Mouse (Mus musculus) midbrain, embryonic 15.5 days (tissue): ENCODE measurements at regions not wholly inside any gene's neighbourhood (a gene's known extent, or its start where the extent isn't known, plus 50 kb on each side); places are given as distances from the start of the nearest gene placed in this dataset.
A peak's percentile ranks its signal among the peaks of the same experiment; 100 is the strongest.
"Not testable (repeated sequence)": the region's sequence is repeated elsewhere in the genome, so short reads cannot be mapped to it uniquely, and the experiment has no call there.

Source experiments
- ATAC-seq: fragments of 200-750 bp; cut with Nextera tagmentation; replicated peaks from 2 replicates; pipeline ENCODE4 v1.8.0; 2017; ENCODE audit warnings: moderate TSS enrichment
- H3K27ac ChIP-seq: fragments of 300-500 bp; sonication (generic); 2 replicates; pipeline ENCODE4 v1.5.1; 2015; ENCODE audit warnings: mild to moderate bottlenecking, inconsistent platforms
- H3K27me3 ChIP-seq: fragments of 300-500 bp; sonication (generic); replicated peaks from 2 replicates; pipeline ENCODE4 v1.6.1; 2015; ENCODE audit warnings: inconsistent platforms
- H3K36me3 ChIP-seq: fragments of 300-500 bp; sonication (generic); replicated peaks from 2 replicates; pipeline ENCODE4 v1.6.1; 2015; ENCODE audit warnings: inconsistent platforms
- H3K4me1 ChIP-seq: fragments of 300-500 bp; sonication (generic); 2 replicates; pipeline ENCODE4 v1.6.1; 2015; ENCODE audit warnings: inconsistent platforms
- H3K4me2 ChIP-seq: fragments of 300-500 bp; sonication (generic); 2 replicates; pipeline ENCODE4 v1.6.1; 2015; ENCODE audit warnings: inconsistent platforms, mild to moderate bottlenecking, moderate library complexity
- H3K4me3 ChIP-seq: fragments of 300-500 bp; sonication (generic); 2 replicates; pipeline ENCODE4 v1.5.1; 2015; ENCODE audit warnings: mild to moderate bottlenecking, inconsistent platforms
- H3K9ac ChIP-seq: fragments of 300-500 bp; sonication (generic); 2 replicates; pipeline ENCODE4 v1.6.1; 2015; ENCODE audit warnings: mild to moderate bottlenecking, inconsistent platforms
- H3K9me3 ChIP-seq: fragments of 300-500 bp; sonication (generic); 2 replicates; pipeline ENCODE4 v1.6.1; 2016; ENCODE audit warnings: inconsistent platforms
- WGBS: fragments of 180-500 bp; shearing (Covaris S2); methylation state at CpG from one replicate; pipeline ENCODE4 v1.1.7; 2015; ENCODE audit warnings: mixed read lengths; 5-methylcytosine and 5-hydroxymethylcytosine counted together

GRCm38 (mm10) chr15:32749971-32750370 lies 505.4 kb downstream of the Sema5a start:
- no peak overlapping the region for H3K4me2 ChIP-seq
- no peaks in the 10 kb centered on the region for H3K4me1 ChIP-seq
- no peak for ATAC-seq
- no peak overlapping the region for H3K27ac ChIP-seq
- H3K27me3 ChIP-seq: no peaks in the 10 kb centered on the region
- no peaks in the 10 kb centered on the region for H3K36me3 ChIP-seq
- no peaks in the 10 kb centered on the region for H3K9me3 ChIP-seq
- H3K4me3 ChIP-seq: no peak overlapping the region
- H3K9ac ChIP-seq: no peak overlapping the region
- 80% methylated on average over 2 of the region's 2 CpGs for WGBS

- no peaks in the 10 kb centered on the region for H3K9me3 ChIP-seq
- no peak overlapping the region for H3K4me2 ChIP-seq
- WGBS: 75% methylated on average over 3 of the region's 3 CpGs
- no peak overlapping the region for H3K4me3 ChIP-seq
- no peaks in the 10 kb centered on the region for H3K27me3 ChIP-seq
- H3K9ac ChIP-seq: no peak overlapping the region
- no peak overlapping the region for H3K27ac ChIP-seq
- ATAC-seq: no peak
- H3K4me1 ChIP-seq: no peaks in the 10 kb centered on the region
- no peaks in the 10 kb centered on the region for H3K36me3 ChIP-seq
Observed at GRCm38 (mm10) chr15:32751991-32752390, 507.4 kb downstream of the Sema5a start.

GRCm38 (mm10) chr15:32760141-32760540 lies 515.5 kb downstream of the Sema5a start:
- no peak overlapping the region for H3K4me2 ChIP-seq
- H3K9me3 ChIP-seq: no peaks in the 10 kb centered on the region
- H3K4me3 ChIP-seq: no peak overlapping the region
- WGBS: 84% methylated on average over 3 of the region's 3 CpGs
- H3K27ac ChIP-seq: no peak overlapping the region
- no peaks in the 10 kb centered on the region for H3K4me1 ChIP-seq
- no peak for ATAC-seq
- H3K27me3 ChIP-seq: no peaks in the 10 kb centered on the region
- H3K36me3 ChIP-seq: no peaks in the 10 kb centered on the region
- no peak overlapping the region for H3K9ac ChIP-seq

- no peaks in the 10 kb centered on the region for H3K36me3 ChIP-seq
- H3K4me2 ChIP-seq: no peak overlapping the region
- no peaks in the 10 kb centered on the region for H3K4me1 ChIP-seq
- no peak overlapping the region for H3K4me3 ChIP-seq
- peak; percentile 95 for ATAC-seq
- no peak overlapping the region for H3K9ac ChIP-seq
- no peak overlapping the region for H3K27ac ChIP-seq
- H3K27me3 ChIP-seq: no peaks in the 10 kb centered on the region
- WGBS: 4% methylated on average over 4 of the region's 4 CpGs
- H3K9me3 ChIP-seq: no peaks in the 10 kb centered on the region
Observed at GRCm38 (mm10) chr15:32766011-32766701, 521.5 kb downstream of the Sema5a start.

- peak; percentile 53; the same call in 1 of the 2 replicates for ATAC-seq
- Histone ChIP-seq H3K4me2 (no peak overlapping the region), H3K4me3 (no peak overlapping the region), H3K9ac (no peak overlapping the region), H3K4me1 (no peaks in the 10 kb centered on the region), H3K9me3 (no peaks in the 10 kb centered on the region), H3K27ac (no peak overlapping the region), H3K27me3 (no peaks in the 10 kb centered on the region), H3K36me3 (no peaks in the 10 kb centered on the region)
- WGBS: 49% methylated on average over 3 of the region's 5 CpGs
Observed at GRCm38 (mm10) chr15:32766746-32767471, 522.3 kb downstream of the Sema5a start.

- H3K4me1 ChIP-seq, H3K36me3 ChIP-seq, ATAC-seq, H3K27me3 ChIP-seq, H3K9me3 ChIP-seq, H3K9ac ChIP-seq, H3K27ac ChIP-seq: not testable (repeated sequence)
- Histone ChIP-seq H3K4me2 (peak overlapping the region; percentile 74), H3K4me3 (peak overlapping the region; percentile 65)
- 22% methylated on average over 5 of the region's 5 CpGs for WGBS
Observed at GRCm38 (mm10) chr15:32778226-32778598, 533.6 kb downstream of the Sema5a start.

GRCm38 (mm10) chr15:32778599-32779273 lies 534.1 kb downstream of the Sema5a start:
- under 1% methylated on average over 28 of the region's 34 CpGs for WGBS
- H3K27me3 ChIP-seq, H3K36me3 ChIP-seq, H3K4me1 ChIP-seq, H3K9me3 ChIP-seq: not testable (repeated sequence)
- ATAC-seq: peak; percentile 98
- Histone ChIP-seq H3K4me3 (peak overlapping the region; percentile 65), H3K4me2 (peak overlapping the region; percentile 74), H3K27ac (peak overlapping the region; percentile 74), H3K9ac (peak overlapping the region; percentile 63)

- Histone ChIP-seq H3K9ac (peak overlapping the region; percentile 63), H3K4me3 (peak overlapping the region; percentile 65), H3K4me2 (peak overlapping the region; percentile 74), H3K27ac (peak overlapping the region; percentile 74)
- peak; percentile 64 for ATAC-seq
- not testable (repeated sequence) for H3K9me3 ChIP-seq, H3K27me3 ChIP-seq, H3K36me3 ChIP-seq, H3K4me1 ChIP-seq
- WGBS: 2% methylated on average over 11 of the region's 11 CpGs
Observed at GRCm38 (mm10) chr15:32779274-32779615, 534.6 kb downstream of the Sema5a start.

- H3K4me3 ChIP-seq, H3K36me3 ChIP-seq, H3K27ac ChIP-seq, H3K4me1 ChIP-seq, H3K4me2 ChIP-seq, ATAC-seq, H3K9me3 ChIP-seq, H3K9ac ChIP-seq, H3K27me3 ChIP-seq: not testable (repeated sequence)
- WGBS: 74% methylated on average over 1 of the region's 1 CpGs
Observed at GRCm38 (mm10) chr15:32781609-32782008, 537.0 kb downstream of the Sema5a start.

- H3K4me3 ChIP-seq: no peak overlapping the region
- no peaks in the 10 kb centered on the region for H3K27me3 ChIP-seq
- H3K36me3 ChIP-seq: no peaks in the 10 kb centered on the region
- no peak overlapping the region for H3K4me2 ChIP-seq
- H3K9ac ChIP-seq: no peak overlapping the region
- no peak for ATAC-seq
- H3K27ac ChIP-seq: no peak overlapping the region
- H3K9me3 ChIP-seq: no peaks in the 10 kb centered on the region
- WGBS: 89% methylated on average over 1 of the region's 1 CpGs
- H3K4me1 ChIP-seq: no peaks in the 10 kb centered on the region
Observed at GRCm38 (mm10) chr15:32799222-32799621, 554.6 kb downstream of the Sema5a start.

- no peaks in the 10 kb centered on the region for H3K4me1 ChIP-seq
- no peak overlapping the region for H3K4me3 ChIP-seq
- 78% methylated on average over 2 of the region's 2 CpGs for WGBS
- H3K27me3 ChIP-seq: no peaks in the 10 kb centered on the region
- no peak overlapping the region for H3K4me2 ChIP-seq
- H3K9me3 ChIP-seq: no peaks in the 10 kb centered on the region
- no peak overlapping the region for H3K27ac ChIP-seq
- no peaks in the 10 kb centered on the region for H3K36me3 ChIP-seq
- no peak for ATAC-seq
- H3K9ac ChIP-seq: no peak overlapping the region
Observed at GRCm38 (mm10) chr15:32810849-32811632, 566.4 kb downstream of the Sema5a start.

- H3K27me3 ChIP-seq: no peaks in the 10 kb centered on the region
Observed at GRCm38 (mm10) chr15:32839966-32840365, 595.4 kb downstream of the Sema5a start.

More at GRCm38 (mm10) chr15:32839966-32840365, 595.4 kb downstream of the Sema5a start:
- no peak overlapping the region for H3K4me3 ChIP-seq
- no peaks in the 10 kb centered on the region for H3K36me3 ChIP-seq
- ATAC-seq: peak; percentile 93
- no peak overlapping the region for H3K4me2 ChIP-seq
- H3K27ac ChIP-seq: no peak overlapping the region
- H3K4me1 ChIP-seq: no peaks in the 10 kb centered on the region
- WGBS: 67% methylated on average over 1 of the region's 1 CpGs
- no peak overlapping the region for H3K9ac ChIP-seq
- no peaks in the 10 kb centered on the region for H3K9me3 ChIP-seq
